Mouse (Mus musculus) CD4-positive helper T cell, adult 2 months (primary cell): ENCODE results near the gene Cmss1.
"Not testable (repeated sequence)": the region's sequence is repeated elsewhere in the genome, so short reads cannot be mapped to it uniquely, and the experiment has no call there.

Experiments used
- DNase-seq: peaks from one replicate; pipeline ENCODE4 v3.0.0-alpha.2; 2012; ENCODE audit warnings: low read depth, missing footprints, low spot score

Gene Cmss1

GRCm38 (mm10) chr16:57391171-57391570 lies 215.5 kb downstream of the Cmss1 start:
- not testable (repeated sequence) for DNase-seq

- no peak for DNase-seq
These were observed 217.0 kb downstream of the Cmss1 start for GRCm38 (mm10) chr16:57389566-57390251.

DNA sequence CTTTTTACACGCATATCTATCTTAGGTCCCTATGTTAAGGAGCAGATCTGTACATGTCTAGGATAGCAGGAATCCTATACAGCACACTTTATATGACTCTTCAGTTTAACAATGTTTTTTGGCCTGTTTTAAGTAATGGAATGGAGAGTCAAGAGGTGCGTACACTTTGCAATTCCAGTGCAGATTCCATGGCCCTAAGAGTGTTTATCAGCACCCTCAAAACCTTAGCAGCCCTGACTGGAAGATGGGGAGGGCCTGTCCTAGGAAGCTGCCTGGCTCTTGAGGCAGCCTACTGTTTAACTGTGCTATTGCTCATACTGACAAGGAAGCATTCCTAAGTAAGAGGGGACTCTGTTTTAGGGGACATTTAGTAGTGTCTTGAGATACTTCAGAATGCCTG lies 222.4 kb downstream of the Cmss1 start:
- DNase-seq = no peak

GRCm38 (mm10) chr16:57383266-57383971 lies 223.2 kb downstream of the Cmss1 start:
- DNase-seq = no peak

DNA sequence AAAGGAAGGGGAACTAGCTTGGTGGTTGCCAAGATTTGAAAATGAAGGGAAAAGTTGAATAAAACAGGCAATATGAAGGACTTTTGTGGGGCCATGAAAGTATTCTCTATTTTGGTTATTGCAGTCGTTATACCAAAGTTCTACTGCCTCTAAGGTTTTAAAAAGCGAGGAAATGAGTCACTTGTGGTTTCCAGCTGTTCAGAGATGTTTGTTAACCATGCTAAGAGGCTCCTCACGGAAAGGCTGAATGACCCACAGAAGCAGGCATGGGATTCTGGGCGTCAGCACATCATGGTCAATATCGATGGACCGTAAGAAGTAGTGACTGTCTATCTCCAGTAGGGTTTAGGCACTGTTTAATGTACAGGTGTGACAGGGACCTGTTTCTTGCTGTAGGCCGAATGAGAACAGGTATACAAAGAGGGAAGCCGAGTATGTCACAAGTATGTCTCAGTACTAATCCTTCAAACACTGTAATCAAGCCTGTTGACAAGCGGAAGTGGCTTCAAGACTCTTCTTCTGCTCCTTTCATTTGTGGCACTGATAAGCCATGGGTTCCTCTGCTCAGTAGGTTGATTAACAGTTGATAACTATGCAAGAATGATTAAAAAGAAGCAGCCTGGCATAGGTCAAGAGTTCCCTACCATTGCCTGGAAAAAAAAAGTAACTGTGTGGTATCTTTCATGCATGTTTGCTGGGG lies 227.9 kb downstream of the Cmss1 start:
- DNase-seq = no peak

- no peak for DNase-seq
These were observed 231.3 kb downstream of the Cmss1 start for GRCm38 (mm10) chr16:57375248-57375837.

DNA sequence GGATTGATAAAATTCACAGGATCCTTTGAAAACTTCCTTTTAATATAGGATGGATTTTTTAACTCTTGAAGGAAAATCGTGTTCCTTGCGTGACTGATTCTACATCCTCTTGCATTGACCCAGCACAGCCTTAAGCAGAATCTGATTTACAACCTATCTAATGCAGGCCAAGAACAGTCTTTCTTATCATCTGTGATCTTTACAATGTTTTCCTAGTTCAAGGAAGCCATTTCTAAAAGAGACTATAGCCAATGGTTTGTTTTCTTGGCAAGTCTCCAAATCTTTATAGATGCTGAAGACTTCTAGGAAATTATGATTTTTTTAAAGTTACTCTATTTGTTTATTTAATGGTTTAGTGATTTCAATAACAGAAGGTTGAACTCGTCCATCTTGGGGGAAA lies 234.5 kb downstream of the Cmss1 start:
- DNase-seq = no peak

GRCm38 (mm10) chr16:57369846-57370496 lies 236.7 kb downstream of the Cmss1 start:
- DNase-seq = no peak

DNA sequence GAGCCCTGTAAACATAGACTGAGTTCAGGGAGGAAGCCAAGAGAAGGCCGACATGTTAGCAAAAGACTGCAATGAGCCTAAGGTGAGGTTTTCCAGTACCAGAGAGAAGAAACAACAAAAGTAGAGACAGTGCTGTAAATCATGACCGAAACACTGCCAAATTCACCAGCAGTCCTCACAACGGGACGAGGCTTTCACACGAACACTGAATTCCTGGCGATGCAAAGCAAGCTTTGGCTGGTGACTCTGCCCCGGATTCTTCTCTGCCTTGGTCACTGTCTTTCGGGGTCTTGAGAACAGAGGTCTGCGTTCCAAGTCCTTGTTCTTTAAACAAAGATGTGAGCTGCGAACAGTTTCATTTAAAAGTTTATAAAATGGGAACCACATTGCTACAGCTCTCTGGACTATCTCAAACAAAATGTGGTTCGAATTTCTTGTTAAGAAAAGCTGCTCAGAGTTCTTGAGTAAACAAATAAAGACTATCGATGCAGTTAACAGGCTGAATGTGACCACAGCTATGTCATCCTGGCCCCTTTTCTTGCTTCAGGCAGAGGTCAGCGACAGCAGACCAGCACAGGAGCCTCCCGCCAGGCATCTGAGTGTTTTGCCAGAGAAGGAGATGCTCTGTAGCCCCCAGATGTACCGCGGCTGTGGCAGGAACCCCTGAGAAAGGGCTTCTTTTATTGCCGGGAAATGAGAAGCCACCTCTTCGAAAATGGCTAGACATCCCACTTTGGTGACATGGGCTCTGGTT lies 239.5 kb downstream of the Cmss1 start:
- DNase-seq = no peak

DNA sequence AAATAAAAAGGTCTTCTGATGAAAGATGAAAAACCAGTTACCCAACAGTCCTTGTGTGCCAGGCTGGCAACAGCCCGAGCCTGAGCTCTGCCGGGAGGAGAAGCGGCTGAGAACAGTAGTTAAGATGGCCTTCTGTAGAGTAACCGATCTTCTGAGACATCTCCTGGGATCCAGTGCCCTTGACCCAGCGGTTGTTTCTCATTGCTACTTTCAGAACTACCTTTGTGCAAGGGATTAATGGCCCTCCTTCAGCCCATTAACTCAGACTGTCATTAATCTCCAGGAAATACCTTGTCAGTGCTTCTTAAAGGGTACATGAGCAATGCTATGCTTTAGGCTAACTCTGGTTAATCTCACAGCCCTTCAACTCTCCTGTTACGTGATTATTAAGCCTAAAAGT lies 240.5 kb downstream of the Cmss1 start:
- no peak for DNase-seq

DNA sequence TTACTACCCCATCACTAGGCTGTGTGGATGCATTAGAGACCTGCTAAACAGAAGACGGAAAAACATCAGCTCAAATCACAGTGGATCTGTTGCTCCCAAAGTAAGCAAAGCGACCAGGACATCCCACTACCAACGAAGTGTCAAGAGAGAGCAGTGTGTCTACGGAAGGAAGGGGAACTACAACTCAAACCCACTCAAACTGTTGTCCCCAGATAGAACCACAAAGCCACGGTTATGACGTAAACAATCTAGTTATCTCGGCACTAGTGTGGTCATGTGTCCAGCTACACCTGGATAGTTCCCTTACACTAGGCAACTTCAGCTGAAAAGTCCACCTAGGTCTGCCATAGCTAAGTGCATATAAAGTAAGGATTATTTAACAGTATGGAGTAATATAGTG lies 242.2 kb downstream of the Cmss1 start:
- DNase-seq = no peak

DNA sequence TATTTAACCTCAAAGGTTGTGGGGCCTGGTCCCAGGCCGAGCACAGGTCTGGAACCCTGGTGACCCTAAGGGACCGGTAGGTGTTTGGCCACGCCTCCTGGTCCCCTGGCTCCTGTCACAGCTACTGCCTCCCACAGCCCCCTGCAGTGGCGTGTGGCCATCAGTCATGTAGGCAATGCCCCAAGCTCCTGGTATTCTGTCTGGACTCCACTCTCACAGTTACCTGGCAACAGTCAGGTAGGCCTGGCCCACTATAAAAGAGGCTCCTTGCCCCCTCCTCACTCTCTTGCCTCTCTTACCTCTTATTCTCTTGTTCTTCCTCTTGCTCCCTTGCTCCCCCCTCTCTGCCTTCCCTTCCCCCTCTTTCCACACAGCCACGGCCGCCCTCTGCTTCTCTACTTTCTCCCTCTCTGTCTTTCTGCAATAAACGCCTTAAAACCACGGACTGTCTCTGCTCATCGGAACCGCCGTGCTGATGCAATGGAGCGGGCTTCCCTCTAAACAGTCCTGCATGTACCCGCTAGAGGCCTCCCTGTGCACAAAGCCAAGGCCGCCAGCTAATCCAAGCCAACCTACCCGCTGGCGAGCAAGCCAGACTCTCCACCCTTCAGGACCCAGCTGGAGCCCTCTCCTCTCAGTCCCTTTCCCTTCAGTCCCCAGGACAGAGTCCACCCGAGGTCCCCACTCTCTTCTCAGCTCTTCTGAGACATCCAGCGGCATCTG lies 243.8 kb downstream of the Cmss1 start:
- peak; percentile 8 for DNase-seq

DNA sequence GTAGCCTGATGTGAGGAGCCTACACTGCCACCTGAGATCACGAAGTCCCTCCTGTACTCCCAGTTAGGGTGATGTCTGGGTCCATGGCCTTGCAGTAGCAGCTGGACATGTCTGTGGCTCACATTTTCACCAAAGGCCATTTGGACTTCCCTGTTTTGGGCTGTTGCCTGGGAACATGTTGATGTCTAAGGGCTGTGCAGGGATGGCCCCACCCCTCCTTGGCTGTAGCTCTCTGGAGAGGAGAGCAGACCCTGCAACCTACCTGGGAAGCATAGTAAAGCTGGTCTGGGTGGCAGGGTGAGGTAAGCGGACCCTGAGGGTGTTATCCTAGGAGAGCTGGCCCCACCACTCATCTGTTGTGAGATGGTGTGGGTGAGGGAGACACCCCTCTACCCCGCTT lies 245.9 kb downstream of the Cmss1 start:
- DNase-seq = no peak

- DNase-seq = no peak
These were observed 247.4 kb downstream of the Cmss1 start for GRCm38 (mm10) chr16:57359251-57359650.

GRCm38 (mm10) chr16:57357011-57357410 lies 249.7 kb downstream of the Cmss1 start:
- no peak for DNase-seq

DNA sequence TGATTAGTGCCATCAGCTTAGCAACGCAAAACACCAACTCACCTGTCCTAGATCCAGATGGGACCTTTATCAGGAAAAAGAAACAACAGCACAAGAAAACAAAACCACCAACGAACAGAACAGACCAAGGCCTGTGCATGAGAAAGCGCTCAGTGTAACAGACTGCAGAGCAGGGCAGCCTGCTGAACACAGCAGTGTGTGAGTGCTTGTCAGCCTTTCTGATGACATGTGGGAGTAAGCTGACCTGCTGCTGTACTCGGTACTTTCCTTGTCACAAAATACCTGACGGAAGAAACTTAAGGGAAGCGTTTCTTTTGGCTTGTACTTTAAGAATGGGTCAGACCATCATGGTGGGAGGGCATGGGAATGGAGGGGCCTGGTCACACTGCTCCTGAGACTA lies 250.2 kb downstream of the Cmss1 start:
- DNase-seq = no peak

GRCm38 (mm10) chr16:57353932-57354331 lies 252.7 kb downstream of the Cmss1 start:
- no peak for DNase-seq

DNA sequence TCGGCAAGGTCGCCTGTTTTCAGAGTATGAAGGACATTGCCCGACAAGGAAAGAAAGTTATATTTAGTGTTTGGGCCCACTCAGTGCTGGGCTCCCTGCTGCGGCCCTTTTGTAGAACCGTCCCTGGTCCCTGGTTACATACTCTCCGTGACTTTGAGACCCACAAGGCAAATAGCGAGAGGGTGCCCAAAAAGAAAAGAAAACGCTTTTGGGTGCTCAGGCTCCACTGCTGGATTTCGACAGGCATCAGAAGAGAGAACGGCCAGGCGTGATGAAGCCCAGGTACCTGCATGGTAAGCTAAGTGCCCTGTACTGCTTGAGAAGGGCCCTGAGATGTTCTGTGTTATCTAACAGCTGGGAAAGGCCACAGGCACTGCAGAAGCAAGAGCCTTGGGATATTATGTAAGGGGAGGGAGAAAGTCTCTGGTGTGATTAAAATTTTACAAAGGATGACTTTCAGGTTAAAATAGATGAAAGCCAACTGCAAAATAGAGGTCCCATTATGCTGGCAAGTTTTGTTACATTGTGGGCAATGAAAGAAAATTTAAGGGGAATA lies 253.4 kb downstream of the Cmss1 start:
- DNase-seq = no peak

GRCm38 (mm10) chr16:57352751-57353150 lies 253.9 kb downstream of the Cmss1 start, which contains the start of gene Filip1l:
TSS of gene Filip1l (plus strand) at chr16:57353093.
- DNase-seq = no peak

DNA sequence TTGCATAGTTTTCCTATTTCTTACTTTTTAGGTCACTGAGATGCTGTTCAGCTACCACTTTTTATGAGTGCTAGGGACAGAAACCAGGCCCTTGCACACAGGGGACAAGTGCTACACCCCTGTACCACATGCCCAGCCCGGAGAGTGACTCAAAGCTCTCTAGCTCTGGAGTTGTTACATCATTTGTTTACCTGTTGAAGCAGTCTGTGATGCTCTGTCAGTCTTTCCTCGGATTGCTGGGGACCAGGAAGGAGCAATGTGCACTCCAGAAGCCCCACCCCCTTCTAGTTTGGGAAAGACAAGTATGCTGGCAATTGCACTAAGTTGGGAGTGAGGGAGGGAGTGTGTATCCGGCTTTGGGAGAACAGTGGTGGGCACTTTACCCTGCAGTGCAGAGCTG lies 257.0 kb downstream of the Cmss1 start:
- DNase-seq = no peak
